In genomic region chr10:41619988-41620387, GRCm38 (mm10) we compare ENCODE assay signal across 16 mouse cellular contexts.
A peak's percentile ranks its signal among the peaks of the same experiment; 100 is the strongest.
DNase-seq lines count a peak whose midpoint lies in the region.
"Had no signal": no experiment of that assay in that cellular context is flagged by ENCODE, and none has a peak within 500 bp of the region (broad histone marks: within the 10 kb centered on the region; RNA-seq: fewer than 3 reads in every experiment).

No protein-coding gene starts in this region.

- DNase-seq in 416B (ENCODE audit: low read depth), result peak; percentile 40
- peak; percentile 33 to 46 for DNase-seq in CD8-positive naive resting alpha-beta T cell, adult 2 months (ENCODE audit: low read depth in 2 of 2, low spot score in 2 of 2)
- peak; percentile 75 for DNase-seq in naive thymus-derived CD4-positive, alpha-beta T cell, adult 2 months (ENCODE audit: low read depth)
- DNase-seq in thymus, postnatal 25 days, result peak; percentile 66
- no peak for DNase-seq in layer of hippocampus, postnatal 10 days (ENCODE audit: low spot score in 2 of 2)
- no peak for DNase-seq in embryo, embryonic 10.5 days (ENCODE audit: low spot score)
- DNase-seq in frontal cortex, postnatal 10 days (ENCODE audit: low spot score in 2 of 2), result no peak
- DNase-seq: cerebellum, adult 2 months; cerebellum, postnatal 14 days; heart, postnatal 4 days; kidney, adult 9 months; kidney, postnatal 10 days; lung, embryonic 14.5 days; lung, postnatal 14 days; right cerebral cortex, adult 18-20 months; right cerebral cortex, postnatal 4 days had no signal

Comparison
In these comparisons a context has a peak if more than half of its experiments do, and no peak if none do; other contexts are left out.
1. DNase-seq: peak in 416B (single experiment), CD8-positive naive resting alpha-beta T cell, adult 2 months (2 of 2), naive thymus-derived CD4-positive, alpha-beta T cell, adult 2 months (single experiment) and thymus, postnatal 25 days (single experiment); none in layer of hippocampus, postnatal 10 days (0 of 2), embryo, embryonic 10.5 days (single experiment) and frontal cortex, postnatal 10 days (0 of 2).